Mouse (Mus musculus): ENCODE results near the gene Tspan6. TPM values are rescaled to one million over a fixed set of nuclear protein-coding genes. Genes with fewer than 3 reads are reported as not detected.
A peak's percentile ranks its signal among the peaks of the same experiment; 100 is the strongest.

Gene Tspan6
- polyA plus RNA-seq, 1 experiment from 2014 or later = 183 TPM

- Histone ChIP-seq H3K27ac (no peak overlapping the region), H3K4me3 (no peak overlapping the region), H3K36me3 (peaks cover 5% of the 10 kb centered on the region; the same call in 1 of the 2 replicates), H3K4me1 (no peaks in the 10 kb centered on the region), H3K9me3 (no peaks in the 10 kb centered on the region), H3K9ac (no peak overlapping the region), H3K4me2 (no peak overlapping the region), H3K27me3 (peaks cover 3% of the 10 kb centered on the region; the same call in 1 of the 2 replicates)
- ATAC-seq (ENCODE audit: insufficient number of reproducible peaks, insufficient read depth, low FRiP score, low TSS enrichment, low read depth) = no peak
- WGBS = 75% methylated on average over 5 of the region's 5 CpGs
These were observed 10.1 kb downstream of the Tspan6 start for GRCm38 (mm10) chrX:133888111-133888510.

- no peak overlapping the region for H3K4me2 ChIP-seq
- ATAC-seq (ENCODE audit: insufficient number of reproducible peaks, insufficient read depth, low FRiP score, low TSS enrichment, low read depth) = no peak
- no peak overlapping the region for H3K9ac ChIP-seq
- no peak overlapping the region for H3K27ac ChIP-seq
- WGBS = 79% methylated on average over 3 of the region's 3 CpGs
- no peaks in the 10 kb centered on the region for H3K9me3 ChIP-seq
- H3K4me1 ChIP-seq = no peaks in the 10 kb centered on the region
- H3K27me3 ChIP-seq = peaks cover 3% of the 10 kb centered on the region; the same call in 1 of the 2 replicates
- H3K36me3 ChIP-seq = peaks cover 5% of the 10 kb centered on the region; the same call in 1 of the 2 replicates
- no peak overlapping the region for H3K4me3 ChIP-seq
These were observed 10.9 kb downstream of the Tspan6 start for GRCm38 (mm10) chrX:133887308-133887707.

- H3K9me3 ChIP-seq = no peaks in the 10 kb centered on the region
- H3K27ac ChIP-seq = no peak overlapping the region
- no peak overlapping the region for H3K4me2 ChIP-seq
- peaks cover 12% of the 10 kb centered on the region for H3K27me3 ChIP-seq
- WGBS = 81% methylated on average over 6 of the region's 6 CpGs
- no peak overlapping the region for H3K9ac ChIP-seq
- no peaks in the 10 kb centered on the region for H3K4me1 ChIP-seq
- H3K36me3 ChIP-seq = no peaks in the 10 kb centered on the region
- no peak overlapping the region for H3K4me3 ChIP-seq
- no peak for ATAC-seq (ENCODE audit: insufficient number of reproducible peaks, insufficient read depth, low FRiP score, low TSS enrichment, low read depth)
These were observed 28.5 kb downstream of the Tspan6 start for GRCm38 (mm10) chrX:133869743-133870142.

- no peaks in the 10 kb centered on the region for H3K9me3 ChIP-seq
- no peak overlapping the region for H3K9ac ChIP-seq
- H3K4me3 ChIP-seq = no peak overlapping the region
- H3K4me1 ChIP-seq = no peaks in the 10 kb centered on the region
- 0 out of 2 replicates have a peak overlapping the region, but pooled peaks have one; percentile 3 for H3K4me2 ChIP-seq
- peaks cover 22% of the 10 kb centered on the region for H3K27me3 ChIP-seq
- peak overlapping the region; percentile 57 for H3K27ac ChIP-seq
- no peaks in the 10 kb centered on the region for H3K36me3 ChIP-seq
- 84% methylated on average over 4 of the region's 4 CpGs for WGBS
- ATAC-seq (ENCODE audit: insufficient number of reproducible peaks, insufficient read depth, low FRiP score, low TSS enrichment, low read depth) = no peak
These were observed 44.6 kb downstream of the Tspan6 start for GRCm38 (mm10) chrX:133853637-133854036.

GRCm38 (mm10) chrX:133850680-133851079, 47.5 kb downstream of the Tspan6 start, which contains the start of gene Tnmd:
TSS of gene Tnmd (plus strand) at chrX:133850980.
- Histone ChIP-seq H3K4me1 (no peaks in the 10 kb centered on the region), H3K36me3 (no peaks in the 10 kb centered on the region), H3K4me2 (no peak within 1 kb of the TSS), H3K27me3 (peaks cover 14% of the 10 kb centered on the region), H3K9me3 (no peaks in the 10 kb centered on the region), H3K4me3 (no peak within 1 kb of the TSS), H3K9ac (no peak within 1 kb of the TSS), H3K27ac (no peak within 1 kb of the TSS)
- ATAC-seq (ENCODE audit: insufficient number of reproducible peaks, insufficient read depth, low FRiP score, low TSS enrichment, low read depth) = no peak
- 56% methylated on average over 5 of the region's 5 CpGs for WGBS

Other genes starting within 250 kb of the Tspan6 start
- 8.2 and 10.6 TPM in 2 replicates for gene Pcdh19, start 209.4 kb downstream of the Tspan6 start, polyA plus RNA-seq (2015; fragmentation: Nextera tagmentation; extraction: Ambion mirVana)
- 20.4 and 25.5 TPM in 2 replicates for gene Tnmd, start 47.4 kb downstream of the Tspan6 start, polyA plus RNA-seq (2015; fragmentation: Nextera tagmentation; extraction: Ambion mirVana)
- 3.9 and 4.8 TPM in 2 replicates for gene Srpx2, start 10.0 kb upstream of the Tspan6 start, polyA plus RNA-seq (2015; fragmentation: Nextera tagmentation; extraction: Ambion mirVana)
- gene Sytl4, start 83.4 kb upstream of the Tspan6 start, polyA plus RNA-seq (2015; fragmentation: Nextera tagmentation; extraction: Ambion mirVana) = 3.1 and 5.4 TPM in 2 replicates
- gene Cstf2, start 160.8 kb upstream of the Tspan6 start, polyA plus RNA-seq (2015; fragmentation: Nextera tagmentation; extraction: Ambion mirVana) = 37.9 and 38.7 TPM in 2 replicates